Mouse (Mus musculus) G1E (cell line): ENCODE measurements at regions not wholly inside any gene's neighbourhood (a gene's known extent, or its start where the extent isn't known, plus 50 kb on each side); places are given as distances from the start of the nearest gene placed in this dataset.

Experiments
- ATAC-seq: 2 replicates; pipeline ENCODE4 v1.8.0; 2016; ENCODE audit warnings: mild to moderate bottlenecking; ENCODE audit not compliant: insufficient number of reproducible peaks, poor library complexity, low FRiP score, severe bottlenecking; ENCODE audit errors: extremely low read depth
- DNase-seq: peaks from one replicate; pipeline ENCODE4 v3.0.0; 2012; ENCODE audit warnings: low spot score
- H3K27me3 ChIP-seq: 2 replicates; pipeline ENCODE4 v1.6.1; 2012; ENCODE audit warnings: mild to moderate bottlenecking, low read length, inconsistent platforms; ENCODE audit not compliant: insufficient read depth
- H3K36me3 ChIP-seq: replicated peaks from 2 replicates; pipeline ENCODE3; 2012; ENCODE audit warnings: mild to moderate bottlenecking, inconsistent platforms
- H3K4me1 ChIP-seq: 2 replicates; pipeline ENCODE4 v1.6.1; 2012; ENCODE audit warnings: low read depth, low read length, inconsistent platforms, mixed read lengths; ENCODE audit not compliant: insufficient read depth
- H3K4me3 ChIP-seq: 2 replicates; pipeline ENCODE4 v1.5.1; 2012; ENCODE audit warnings: low read depth, mild to moderate bottlenecking, inconsistent platforms, low read length, moderate library complexity, mixed read lengths
- H3K9me3 ChIP-seq: replicated peaks from 2 replicates; pipeline ENCODE4 v1.6.1; 2012; ENCODE audit warnings: inconsistent platforms
- CTCF ChIP-seq: IDR thresholded peaks from 2 replicates; pipeline ENCODE4 v1.5.1; 2012; ENCODE audit warnings: low read depth, low read length, inconsistent platforms, mixed read lengths
- GATA1 ChIP-seq: IDR thresholded peaks from 2 replicates; pipeline ENCODE4 v1.6.1; 2012; ENCODE audit warnings: borderline replicate concordance, low read length, inconsistent platforms, mixed read lengths
- GATA2 ChIP-seq: IDR thresholded peaks from 2 replicates; pipeline ENCODE4 v1.6.1; 2012; ENCODE audit warnings: low read depth, low read length, inconsistent platforms, borderline replicate concordance
- POLR2AphosphoS5 ChIP-seq: IDR thresholded peaks from 2 replicates; pipeline ENCODE4 v1.6.1; 2012; ENCODE audit warnings: low read depth, low read length, inconsistent platforms; ENCODE audit not compliant: insufficient replicate concordance
- TAL1 ChIP-seq: conservative IDR thresholded peaks from 2 replicates; pipeline ENCODE4 v1.6.1; 2012; ENCODE audit warnings: low read depth, low read length, inconsistent platforms, mixed read lengths

DNA sequence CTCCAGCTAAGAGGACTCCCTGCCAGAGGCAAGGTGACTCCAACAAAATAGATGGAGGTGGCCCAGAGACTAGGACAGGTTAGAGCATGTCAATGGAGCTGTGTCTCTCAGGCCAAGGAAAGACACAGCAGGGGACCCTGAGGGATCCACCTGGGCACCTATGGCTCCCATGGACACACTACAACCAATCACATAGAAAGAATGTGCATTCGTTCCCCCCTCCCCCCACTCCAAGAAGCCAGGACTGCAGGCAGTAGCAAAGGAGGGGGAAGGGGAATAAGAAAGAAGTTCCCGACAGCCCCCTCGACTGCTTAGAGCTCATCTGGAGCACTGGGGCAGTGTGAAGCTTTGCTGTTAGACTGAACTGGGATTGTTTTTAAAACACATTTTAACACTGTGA, 474.1 kb downstream of the Bnc2 start:
- TF ChIP-seq TAL1: no peak
- TF ChIP-seq POLR2AphosphoS5: no peak
- TF ChIP-seq GATA1: no peak
- TF ChIP-seq CTCF: no peak
- TF ChIP-seq GATA2: no peak
- Histone ChIP-seq H3K4me1 (no peaks in the 10 kb centered on the region), H3K9me3 (peaks cover 81% of the 10 kb centered on the region), H3K36me3 (no peaks in the 10 kb centered on the region), H3K4me3 (no peak overlapping the region), H3K27me3 (no peaks in the 10 kb centered on the region)
- DNase-seq: no peak
- ATAC-seq: no peak

DNA sequence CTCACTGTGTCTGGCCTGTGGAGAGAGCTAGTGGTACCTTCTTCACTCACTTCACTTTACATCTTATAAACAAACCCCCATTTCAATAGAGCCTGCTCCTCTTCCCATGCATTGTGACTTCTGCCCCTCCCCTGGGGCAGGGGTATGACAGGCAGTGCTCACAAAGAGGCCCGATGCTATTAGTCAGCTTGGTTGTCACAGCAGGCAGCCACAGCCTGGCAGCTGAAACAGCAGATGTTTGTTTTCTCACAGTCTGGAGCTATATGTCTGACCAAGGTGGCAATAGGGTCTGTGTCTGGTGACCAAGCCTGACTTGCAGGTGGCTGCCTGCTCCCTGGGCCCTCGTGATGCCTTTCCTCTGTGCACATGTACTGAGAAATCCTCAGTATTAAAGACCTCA, 472.8 kb downstream of the Bnc2 start:
- no peaks in the 10 kb centered on the region for H3K4me1 ChIP-seq
- TF ChIP-seq GATA1 (no peak), GATA2 (no peak), TAL1 (no peak), CTCF (no peak), POLR2AphosphoS5 (no peak)
- H3K4me3 ChIP-seq: no peak overlapping the region
- H3K9me3 ChIP-seq: peaks cover 81% of the 10 kb centered on the region
- ATAC-seq (no peak), DNase-seq (no peak)
- H3K36me3 ChIP-seq: no peaks in the 10 kb centered on the region
- no peaks in the 10 kb centered on the region for H3K27me3 ChIP-seq

DNA sequence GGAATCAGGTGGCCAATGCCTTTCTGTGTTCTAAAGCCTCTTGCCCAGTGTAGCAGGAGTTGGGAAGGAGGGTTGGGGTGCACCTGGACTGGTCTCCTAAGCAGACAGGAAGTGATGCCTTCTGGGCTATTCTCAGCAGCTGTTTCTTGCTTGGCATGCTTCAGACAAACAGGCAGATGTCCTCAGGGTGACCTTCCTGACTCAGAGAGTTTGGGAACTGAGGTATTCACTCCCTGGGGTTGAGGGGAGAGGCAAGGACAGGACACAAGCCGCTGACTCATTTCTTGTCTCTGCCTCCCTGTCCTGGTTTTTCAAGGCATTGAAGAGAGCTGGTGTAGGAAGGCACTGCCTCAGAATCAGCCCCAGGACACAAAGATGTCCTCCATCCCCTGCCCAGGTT, 471.4 kb downstream of the Bnc2 start:
- peaks cover 74% of the 10 kb centered on the region for H3K9me3 ChIP-seq
- TF ChIP-seq POLR2AphosphoS5 (no peak), CTCF (no peak), GATA1 (no peak), TAL1 (no peak), GATA2 (no peak)
- no peak for ATAC-seq
- H3K27me3 ChIP-seq: no peaks in the 10 kb centered on the region
- H3K4me1 ChIP-seq: no peaks in the 10 kb centered on the region
- no peak overlapping the region for H3K4me3 ChIP-seq
- DNase-seq: no peak
- no peaks in the 10 kb centered on the region for H3K36me3 ChIP-seq

DNA sequence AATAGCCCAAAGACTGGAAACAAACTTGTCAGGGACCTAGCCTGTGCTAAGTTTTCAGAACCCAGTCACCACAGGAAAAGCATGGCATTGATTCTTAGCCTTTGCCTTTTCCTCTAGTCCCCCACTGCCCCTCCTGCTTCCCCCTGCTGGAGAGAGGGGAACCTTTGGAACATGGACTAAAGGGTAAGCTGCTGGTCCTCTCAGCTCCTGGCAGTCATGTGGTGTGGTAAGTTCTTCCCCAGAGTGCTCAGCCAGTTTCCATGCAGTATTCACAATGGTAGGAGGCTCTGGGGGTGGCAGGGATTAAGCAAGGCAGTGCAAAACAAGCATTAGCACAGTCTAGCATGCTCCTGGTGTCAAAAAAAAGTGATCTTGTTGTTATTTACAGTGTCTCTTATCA, 470.3 kb downstream of the Bnc2 start:
- Histone ChIP-seq H3K9me3 (peaks cover 64% of the 10 kb centered on the region), H3K4me3 (no peak overlapping the region), H3K4me1 (no peaks in the 10 kb centered on the region), H3K36me3 (no peaks in the 10 kb centered on the region), H3K27me3 (no peaks in the 10 kb centered on the region)
- no peak for DNase-seq
- ATAC-seq: no peak
- TF ChIP-seq POLR2AphosphoS5: no peak
- TF ChIP-seq CTCF: no peak
- no peak for TF ChIP-seq TAL1
- TF ChIP-seq GATA1: no peak
- no peak for TF ChIP-seq GATA2

DNA sequence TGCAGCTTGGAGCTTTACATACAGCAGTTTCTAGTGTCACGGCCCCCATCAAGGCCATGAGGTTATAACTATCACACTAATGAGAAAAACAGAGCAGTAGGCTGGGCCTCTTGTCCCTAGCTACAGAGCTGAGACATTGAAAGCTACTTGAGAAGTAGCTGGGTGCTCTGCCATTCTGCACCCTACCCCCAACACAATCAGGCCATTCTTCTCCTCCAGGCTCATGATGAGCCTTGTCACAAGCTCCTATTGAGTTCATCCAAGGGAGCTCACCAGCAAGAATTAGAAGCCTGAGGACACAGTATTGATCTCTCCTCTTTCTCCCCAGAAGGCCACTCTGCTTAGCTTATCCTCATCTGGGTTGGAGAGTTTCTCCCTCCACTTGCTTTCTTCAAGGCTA, 466.9 kb downstream of the Bnc2 start:
- TF ChIP-seq POLR2AphosphoS5 (no peak), TAL1 (no peak), GATA2 (no peak), GATA1 (no peak), CTCF (no peak)
- H3K36me3 ChIP-seq: no peaks in the 10 kb centered on the region
- no peaks in the 10 kb centered on the region for H3K4me1 ChIP-seq
- ATAC-seq: no peak
- H3K4me3 ChIP-seq: no peak overlapping the region
- H3K9me3 ChIP-seq: peaks cover 54% of the 10 kb centered on the region
- no peak for DNase-seq
- H3K27me3 ChIP-seq: no peaks in the 10 kb centered on the region

DNA sequence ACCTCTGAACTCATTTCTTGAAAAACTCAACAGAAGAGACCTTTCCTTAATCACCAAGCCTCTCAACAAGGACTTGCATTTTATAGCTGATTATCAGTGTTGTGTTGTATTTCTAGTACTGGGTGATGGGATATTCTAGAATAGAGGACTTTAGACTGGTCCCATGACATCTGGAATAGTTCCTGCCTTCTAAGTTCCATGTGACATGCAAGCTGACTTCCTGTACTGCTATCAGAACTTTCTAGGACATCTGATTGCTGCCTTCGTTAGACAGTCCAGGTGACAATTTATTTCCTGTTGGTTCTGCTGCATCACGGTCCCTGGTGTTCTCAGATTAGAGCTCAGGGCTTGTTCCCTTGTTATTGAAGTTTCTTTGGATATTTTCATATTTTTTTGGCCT, 465.5 kb downstream of the Bnc2 start:
- DNase-seq: no peak
- H3K4me3 ChIP-seq: no peak overlapping the region
- H3K4me1 ChIP-seq: no peaks in the 10 kb centered on the region
- no peaks in the 10 kb centered on the region for H3K27me3 ChIP-seq
- ATAC-seq: no peak
- no peaks in the 10 kb centered on the region for H3K36me3 ChIP-seq
- H3K9me3 ChIP-seq: peaks cover 55% of the 10 kb centered on the region
- TF ChIP-seq TAL1: no peak
- no peak for TF ChIP-seq CTCF
- no peak for TF ChIP-seq GATA2
- TF ChIP-seq GATA1: no peak
- TF ChIP-seq POLR2AphosphoS5: no peak

DNA sequence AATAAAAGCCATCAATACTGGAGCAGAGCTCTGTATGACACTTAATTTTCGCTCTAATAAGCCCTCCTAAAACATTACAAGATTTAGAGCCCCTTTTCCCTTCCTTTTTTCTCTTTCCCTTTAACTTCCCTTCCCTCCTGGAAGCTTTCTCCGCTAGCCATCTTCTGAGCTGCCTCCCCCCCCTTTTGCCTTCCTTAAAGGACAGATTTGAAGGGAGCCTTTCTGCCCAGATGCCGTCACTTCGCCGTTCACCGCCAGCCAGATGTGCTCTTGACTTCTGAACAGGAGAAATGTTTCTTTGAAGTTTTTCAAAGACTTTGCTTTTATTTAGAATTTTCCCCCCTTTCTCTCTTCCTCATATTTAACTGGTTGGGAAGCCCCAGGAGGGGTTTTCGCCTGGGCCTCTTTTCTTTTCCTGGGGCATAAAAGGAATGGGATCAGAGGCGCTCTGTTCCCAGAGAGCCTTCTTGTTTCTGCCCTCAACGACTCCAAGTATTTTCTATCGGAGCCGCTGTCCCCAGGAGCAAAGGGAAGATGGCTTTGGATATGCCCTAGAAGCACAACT, 463.7 kb downstream of the Bnc2 start:
- peaks cover 50% of the 10 kb centered on the region for H3K9me3 ChIP-seq
- no peak overlapping the region for H3K4me3 ChIP-seq
- H3K27me3 ChIP-seq: no peaks in the 10 kb centered on the region
- H3K4me1 ChIP-seq: no peaks in the 10 kb centered on the region
- DNase-seq: no peak
- TF ChIP-seq GATA2 (no peak), POLR2AphosphoS5 (no peak)
- no peaks in the 10 kb centered on the region for H3K36me3 ChIP-seq
- no peak for ATAC-seq
